Mouse (Mus musculus) spleen, adult 2 months (tissue): Measurements from ENCODE around the gene Tbcd. TPM values are rescaled to one million over a fixed set of nuclear protein-coding genes. Genes with fewer than 3 reads are reported as not detected.

Source experiments
- DNase-seq, 2 experiments: peaks; one replicate each; pipeline versions ENCODE4 v3.0.0 to v3.0.0-alpha.2; 2012 to 2021; ENCODE audit warnings: low spot score in 2 of 2, low read depth in 1 of 2
- H3K27ac ChIP-seq: fragments of 200-500 bp; 2 replicates; pipeline ENCODE4 v1.5.1; 2012; ENCODE audit warnings: low read length, inconsistent platforms; ENCODE audit not compliant: insufficient read depth
- H3K27me3 ChIP-seq: fragments of 200-500 bp; 2 replicates; pipeline ENCODE4 v1.6.1; 2012; ENCODE audit warnings: mild to moderate bottlenecking, moderate library complexity, low read length, inconsistent platforms; ENCODE audit not compliant: control insufficient read depth, insufficient read depth
- H3K36me3 ChIP-seq: fragments of 200-500 bp; 2 replicates; pipeline ENCODE4 v1.6.1; 2012; ENCODE audit warnings: mild to moderate bottlenecking, low read length, inconsistent platforms; ENCODE audit not compliant: control insufficient read depth, insufficient read depth
- H3K4me1 ChIP-seq: fragments of 200-500 bp; 2 replicates; pipeline ENCODE4 v1.6.1; 2011; ENCODE audit warnings: inconsistent platforms; ENCODE audit not compliant: control insufficient read depth, insufficient read depth, insufficient read length
- H3K4me3 ChIP-seq: fragments of 200-500 bp; 2 replicates; pipeline ENCODE4 v1.5.1; 2011; ENCODE audit warnings: mild to moderate bottlenecking, inconsistent platforms; ENCODE audit not compliant: insufficient read depth, insufficient read length; ENCODE audit errors: extremely low read depth
- CTCF ChIP-seq: fragments of 200-500 bp; IDR thresholded peaks from 2 replicates; pipeline ENCODE4 v1.5.1; 2011; ENCODE audit warnings: mild to moderate bottlenecking, inconsistent platforms; ENCODE audit not compliant: insufficient read depth, insufficient read length, insufficient replicate concordance; ENCODE audit errors: extremely low read depth
- POLR2A ChIP-seq: fragments of 200-500 bp; IDR thresholded peaks from 2 replicates; pipeline ENCODE4 v1.6.1; 2011; ENCODE audit warnings: low read depth, low read length, inconsistent platforms
- WGBS: fragments of 180-500 bp; shearing (Covaris S2); methylation state at CpG from one replicate; pipeline ENCODE4 v1.1.7; 2018; 5-methylcytosine and 5-hydroxymethylcytosine counted together
- polyA plus RNA-seq: library from polyadenylated mRNA; depleted of rRNA; stranded (reverse); fragments of >200 nt; gene quantifications from 2 replicates; pipeline ENCODE4 v1.2.3, GENCODE M21; 2012

Gene Tbcd
- polyA plus RNA-seq, 1 experiment: 38.0 TPM

- Histone ChIP-seq H3K4me1 (no peaks in the 10 kb centered on the region), H3K27ac (no peak overlapping the region), H3K4me3 (no peak overlapping the region), H3K27me3 (no peaks in the 10 kb centered on the region), H3K36me3 (peaks cover 4% of the 10 kb centered on the region)
- no peak for TF ChIP-seq POLR2A
- DNase-seq: no peak
Measured at GRCm38 (mm10) chr11:121581856-121582255, 130.1 kb downstream of the Tbcd start.

GRCm38 (mm10) chr11:121597254-121597653, 145.5 kb downstream of the Tbcd start:
- H3K27me3 ChIP-seq: no peaks in the 10 kb centered on the region
- TF ChIP-seq POLR2A (no peak), CTCF (no peak)
- H3K27ac ChIP-seq: no peak overlapping the region
- no peak overlapping the region for H3K4me3 ChIP-seq
- WGBS: 95% methylated on average over 6 of the region's 6 CpGs
- peaks cover 24% of the 10 kb centered on the region for H3K36me3 ChIP-seq
- no peaks in the 10 kb centered on the region for H3K4me1 ChIP-seq
- no peak for DNase-seq

- no peak for DNase-seq
- Histone ChIP-seq H3K4me3 (no peak overlapping the region), H3K27ac (no peak overlapping the region), H3K4me1 (no peaks in the 10 kb centered on the region), H3K27me3 (no peaks in the 10 kb centered on the region), H3K36me3 (peaks cover 23% of the 10 kb centered on the region)
- no peak for TF ChIP-seq CTCF
- TF ChIP-seq POLR2A: no peak
- WGBS: 95% methylated on average over 3 of the region's 3 CpGs
Measured at GRCm38 (mm10) chr11:121601422-121601821, 149.7 kb downstream of the Tbcd start.

GRCm38 (mm10) chr11:121605604-121606003, 153.9 kb downstream of the Tbcd start:
- no peak for DNase-seq
- Histone ChIP-seq H3K27ac (no peak overlapping the region), H3K27me3 (no peaks in the 10 kb centered on the region), H3K4me3 (no peak overlapping the region), H3K4me1 (no peaks in the 10 kb centered on the region), H3K36me3 (peaks cover 24% of the 10 kb centered on the region)
- no peak for TF ChIP-seq CTCF
- TF ChIP-seq POLR2A: no peak
- WGBS: 45% methylated on average over 6 of the region's 6 CpGs

GRCm38 (mm10) chr11:121610976-121611375, 159.2 kb downstream of the Tbcd start:
- Histone ChIP-seq H3K27ac (no peak overlapping the region), H3K27me3 (no peaks in the 10 kb centered on the region), H3K4me3 (no peak overlapping the region), H3K4me1 (no peaks in the 10 kb centered on the region), H3K36me3 (peaks cover 30% of the 10 kb centered on the region)
- no peak for TF ChIP-seq POLR2A
- TF ChIP-seq CTCF: no peak
- no peak for DNase-seq

GRCm38 (mm10) chr11:121615961-121616485, 164.3 kb downstream of the Tbcd start:
- no peaks in the 10 kb centered on the region for H3K27me3 ChIP-seq
- no peaks in the 10 kb centered on the region for H3K4me1 ChIP-seq
- TF ChIP-seq POLR2A: no peak
- no peak for TF ChIP-seq CTCF
- H3K36me3 ChIP-seq: peaks cover 31% of the 10 kb centered on the region
- no peak for DNase-seq
- WGBS: 93% methylated on average over 3 of the region's 3 CpGs
- no peak overlapping the region for H3K4me3 ChIP-seq
- no peak overlapping the region for H3K27ac ChIP-seq

GRCm38 (mm10) chr11:121616501-121616900, 164.8 kb downstream of the Tbcd start:
- no peak overlapping the region for H3K4me3 ChIP-seq
- TF ChIP-seq POLR2A (no peak), CTCF (no peak)
- no peak for DNase-seq
- no peaks in the 10 kb centered on the region for H3K27me3 ChIP-seq
- H3K36me3 ChIP-seq: peaks cover 29% of the 10 kb centered on the region
- no peak overlapping the region for H3K27ac ChIP-seq
- no peaks in the 10 kb centered on the region for H3K4me1 ChIP-seq
